Mouse (Mus musculus): ENCODE data around the gene Nyap2. TPM values are rescaled to one million over a fixed set of nuclear protein-coding genes. Genes with fewer than 3 reads are reported as not detected.

Gene Nyap2
- total and polyA plus RNA-seq, 2 experiments from 2014 or later: under 0.01 TPM; not detected in 1

DNA sequence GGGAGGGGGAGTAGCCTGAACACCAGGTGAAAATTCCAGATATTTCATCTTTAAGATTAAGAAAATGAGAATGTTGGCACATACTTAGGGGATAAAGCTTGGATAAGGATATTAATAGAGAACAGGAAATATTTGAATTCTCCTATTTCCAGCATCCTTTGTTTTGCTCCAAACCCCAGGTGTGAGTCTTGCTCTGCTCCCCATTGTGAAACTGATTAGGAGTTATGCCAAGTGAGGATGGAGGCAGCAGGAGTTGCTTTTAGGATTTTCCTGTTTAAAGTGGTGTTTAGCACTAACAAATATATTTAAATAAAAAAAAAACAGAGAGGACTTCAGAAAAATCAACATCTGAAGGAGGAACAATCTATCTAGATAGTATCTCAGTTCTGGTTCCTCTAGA lies 68.8 kb downstream of the Nyap2 start:
- no peak for TF ChIP-seq CTCF (IDR thresholded peaks at IDR 0.05; ENCODE audit: low read depth)
- TF ChIP-seq EP300 (IDR thresholded peaks at IDR 0.05; ENCODE audit: low read depth): no peak
- H3K27ac ChIP-seq (ENCODE audit: low read depth): no peak overlapping the region

GRCm38 (mm10) chr1:81169245-81169644 lies 92.5 kb downstream of the Nyap2 start:
- Histone ChIP-seq H3K4me2 (ENCODE audit: low read depth, low read length) (no peak overlapping the region), H3K9ac (replicated peaks; ENCODE audit: low read depth, low read length) (no peak overlapping the region), H3K27me3 (ENCODE audit: control insufficient read depth, insufficient read depth, low read length) (no peaks in the 10 kb centered on the region), H3K36me3 (replicated peaks; ENCODE audit: control insufficient read depth, insufficient read depth, low read length) (no peaks in the 10 kb centered on the region), H3K27ac (ENCODE audit: low read depth) (no peak overlapping the region), H3K4me1 (ENCODE audit: control insufficient read depth, insufficient read depth) (no peaks in the 10 kb centered on the region), H3K4me3 (ENCODE audit: low read depth, low read length) (no peak overlapping the region), H3K9me3 (replicated peaks; ENCODE audit: control insufficient read depth, low read length) (no peaks in the 10 kb centered on the region)
- WGBS: 67% methylated on average over 3 of the region's 3 CpGs
- no peak for ATAC-seq (ENCODE audit: insufficient read depth, low read depth)
- no peak for DNase-seq (ENCODE audit: low spot score)
- no peak for TF ChIP-seq CTCF (IDR thresholded peaks at IDR 0.05; ENCODE audit: low read depth)
- no peak for TF ChIP-seq EP300 (IDR thresholded peaks at IDR 0.05; ENCODE audit: low read depth)

More for the DNA sequence above, 68.8 kb downstream of the Nyap2 start:
- DNase-seq (ENCODE audit: low spot score): no peak
- H3K9me3 ChIP-seq (replicated peaks; ENCODE audit: control insufficient read depth, low read length): no peaks in the 10 kb centered on the region
- no peak for ATAC-seq (ENCODE audit: insufficient read depth, low read depth)
- H3K4me3 ChIP-seq (ENCODE audit: low read depth, low read length): no peak overlapping the region
- H3K27me3 ChIP-seq (ENCODE audit: control insufficient read depth, insufficient read depth, low read length): no peaks in the 10 kb centered on the region
- no peak overlapping the region for H3K9ac ChIP-seq (replicated peaks; ENCODE audit: low read depth, low read length)
- H3K36me3 ChIP-seq (replicated peaks; ENCODE audit: control insufficient read depth, insufficient read depth, low read length): no peaks in the 10 kb centered on the region
- no peak overlapping the region for H3K4me2 ChIP-seq (ENCODE audit: low read depth, low read length)
- H3K4me1 ChIP-seq (ENCODE audit: control insufficient read depth, insufficient read depth): no peaks in the 10 kb centered on the region

DNA sequence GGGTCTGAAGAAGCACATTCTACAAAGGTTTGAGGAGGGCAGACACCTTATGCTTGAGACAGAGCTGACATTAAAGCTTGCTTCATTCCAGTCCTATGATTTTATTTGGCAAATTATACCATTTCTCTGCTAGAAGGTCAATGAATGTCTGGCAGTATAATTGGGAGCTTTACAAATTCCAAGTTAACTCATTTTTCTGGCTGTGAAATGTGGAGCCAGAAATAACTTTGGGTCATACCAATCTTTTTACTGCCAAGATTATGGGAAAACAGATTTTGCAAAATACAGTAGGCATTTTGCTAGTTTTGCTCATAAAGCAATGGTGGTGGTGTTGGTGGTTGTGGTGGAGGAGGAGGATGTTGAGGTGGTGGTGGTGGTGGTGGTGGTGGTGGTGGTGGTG lies 96.0 kb downstream of the Nyap2 start:
- Histone ChIP-seq H3K4me3 (ENCODE audit: low read depth, low read length) (no peak overlapping the region), H3K9me3 (replicated peaks; ENCODE audit: control insufficient read depth, low read length) (no peaks in the 10 kb centered on the region), H3K4me2 (ENCODE audit: low read depth, low read length) (no peak overlapping the region), H3K9ac (replicated peaks; ENCODE audit: low read depth, low read length) (no peak overlapping the region), H3K27me3 (ENCODE audit: control insufficient read depth, insufficient read depth, low read length) (no peaks in the 10 kb centered on the region), H3K27ac (ENCODE audit: low read depth) (no peak overlapping the region), H3K4me1 (ENCODE audit: control insufficient read depth, insufficient read depth) (no peaks in the 10 kb centered on the region), H3K36me3 (replicated peaks; ENCODE audit: control insufficient read depth, insufficient read depth, low read length) (no peaks in the 10 kb centered on the region)
- no peak for DNase-seq (ENCODE audit: low spot score)
- no peak for ATAC-seq (ENCODE audit: insufficient read depth, low read depth)
- no peak for TF ChIP-seq CTCF (IDR thresholded peaks at IDR 0.05; ENCODE audit: low read depth)
- no peak for TF ChIP-seq EP300 (IDR thresholded peaks at IDR 0.05; ENCODE audit: low read depth)

GRCm38 (mm10) chr1:81173303-81173702 lies 96.6 kb downstream of the Nyap2 start:
- ATAC-seq (ENCODE audit: insufficient read depth, low read depth) (no peak), DNase-seq (ENCODE audit: low spot score) (no peak)
- Histone ChIP-seq H3K36me3 (replicated peaks; ENCODE audit: control insufficient read depth, insufficient read depth, low read length) (no peaks in the 10 kb centered on the region), H3K9ac (replicated peaks; ENCODE audit: low read depth, low read length) (no peak overlapping the region), H3K4me2 (ENCODE audit: low read depth, low read length) (no peak overlapping the region), H3K4me1 (ENCODE audit: control insufficient read depth, insufficient read depth) (no peaks in the 10 kb centered on the region), H3K27me3 (ENCODE audit: control insufficient read depth, insufficient read depth, low read length) (no peaks in the 10 kb centered on the region), H3K4me3 (ENCODE audit: low read depth, low read length) (no peak overlapping the region), H3K27ac (ENCODE audit: low read depth) (no peak overlapping the region), H3K9me3 (replicated peaks; ENCODE audit: control insufficient read depth, low read length) (no peaks in the 10 kb centered on the region)
- 78% methylated on average over 1 of the region's 1 CpGs for WGBS
- TF ChIP-seq EP300 (IDR thresholded peaks at IDR 0.05; ENCODE audit: low read depth) (no peak), CTCF (IDR thresholded peaks at IDR 0.05; ENCODE audit: low read depth) (no peak)

DNA sequence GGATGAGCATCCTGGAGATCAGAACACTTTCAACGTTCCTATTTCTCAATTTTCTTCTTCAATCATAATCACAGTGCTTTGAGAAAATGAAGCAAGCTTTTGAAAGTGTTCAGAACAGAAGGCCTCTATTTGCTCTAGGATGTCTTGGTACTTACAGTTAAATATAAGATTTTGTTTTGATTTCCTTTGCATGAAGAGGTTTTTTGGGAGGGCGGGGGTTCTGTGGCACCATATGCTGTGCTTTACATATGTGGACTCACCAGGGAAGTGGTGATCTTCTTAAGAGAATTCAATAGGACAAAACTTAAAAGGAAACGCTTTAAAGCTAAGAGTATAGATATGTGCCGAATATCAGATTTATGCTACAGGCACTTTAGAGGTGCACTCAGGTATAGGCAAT lies 103.0 kb downstream of the Nyap2 start:
- ATAC-seq (ENCODE audit: insufficient read depth, low read depth) (no peak), DNase-seq (ENCODE audit: low spot score) (no peak)
- Histone ChIP-seq H3K27me3 (ENCODE audit: control insufficient read depth, insufficient read depth, low read length) (no peaks in the 10 kb centered on the region), H3K9me3 (replicated peaks; ENCODE audit: control insufficient read depth, low read length) (no peaks in the 10 kb centered on the region), H3K4me2 (ENCODE audit: low read depth, low read length) (no peak overlapping the region), H3K27ac (ENCODE audit: low read depth) (no peak overlapping the region), H3K36me3 (replicated peaks; ENCODE audit: control insufficient read depth, insufficient read depth, low read length) (no peaks in the 10 kb centered on the region), H3K4me1 (ENCODE audit: control insufficient read depth, insufficient read depth) (no peaks in the 10 kb centered on the region), H3K9ac (replicated peaks; ENCODE audit: low read depth, low read length) (no peak overlapping the region), H3K4me3 (ENCODE audit: low read depth, low read length) (no peak overlapping the region)
- WGBS: 89% methylated on average over 4 of the region's 4 CpGs
- TF ChIP-seq CTCF (IDR thresholded peaks at IDR 0.05; ENCODE audit: low read depth) (no peak), EP300 (IDR thresholded peaks at IDR 0.05; ENCODE audit: low read depth) (no peak)

GRCm38 (mm10) chr1:81180686-81181085 lies 103.9 kb downstream of the Nyap2 start:
- TF ChIP-seq EP300 (IDR thresholded peaks at IDR 0.05; ENCODE audit: low read depth) (no peak), CTCF (IDR thresholded peaks at IDR 0.05; ENCODE audit: low read depth) (no peak)
- Histone ChIP-seq H3K27me3 (ENCODE audit: control insufficient read depth, insufficient read depth, low read length) (no peaks in the 10 kb centered on the region), H3K9me3 (replicated peaks; ENCODE audit: control insufficient read depth, low read length) (no peaks in the 10 kb centered on the region), H3K27ac (ENCODE audit: low read depth) (no peak overlapping the region), H3K4me1 (ENCODE audit: control insufficient read depth, insufficient read depth) (no peaks in the 10 kb centered on the region), H3K36me3 (replicated peaks; ENCODE audit: control insufficient read depth, insufficient read depth, low read length) (no peaks in the 10 kb centered on the region), H3K9ac (replicated peaks; ENCODE audit: low read depth, low read length) (no peak overlapping the region), H3K4me3 (ENCODE audit: low read depth, low read length) (no peak overlapping the region), H3K4me2 (ENCODE audit: low read depth, low read length) (no peak overlapping the region)
- no peak for DNase-seq (ENCODE audit: low spot score)
- no peak for ATAC-seq (ENCODE audit: insufficient read depth, low read depth)
- WGBS: 57% methylated on average over 3 of the region's 3 CpGs
